In the genomic region with DNA sequence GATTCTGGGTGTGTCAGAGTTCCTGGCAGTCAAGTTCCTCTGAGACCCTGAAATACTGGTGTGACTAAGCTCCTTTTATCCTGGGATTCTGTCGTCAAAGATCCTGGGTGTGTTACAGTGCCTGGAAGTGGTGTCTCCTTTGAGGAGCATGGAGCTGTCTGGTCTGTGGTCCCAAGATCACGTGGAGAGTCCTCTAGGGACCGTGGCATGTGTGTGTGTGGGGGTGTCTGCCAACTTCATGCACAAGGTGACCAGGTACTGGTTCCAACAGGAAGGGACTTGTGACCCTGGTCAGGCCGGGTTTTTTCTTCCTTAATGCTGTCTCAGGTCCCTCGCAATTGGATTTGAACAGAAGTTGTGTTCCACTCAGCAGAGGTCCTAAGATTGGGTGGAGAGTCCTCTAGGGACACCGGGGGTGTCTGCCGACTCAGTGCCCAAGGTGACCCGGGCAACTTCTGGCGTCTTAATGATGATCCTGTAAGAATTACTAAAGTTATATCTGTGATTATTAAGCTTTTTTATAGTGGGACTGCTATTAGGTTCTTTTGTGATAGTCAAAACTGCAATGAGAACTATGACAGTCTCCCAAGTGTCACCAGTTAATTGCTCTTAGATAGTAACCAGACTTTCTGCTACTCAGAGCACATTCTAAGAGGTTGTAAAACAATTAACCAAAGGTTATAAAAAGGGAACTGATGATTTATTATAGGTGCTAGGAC, we compare ENCODE assay signal across 24 mouse cellular contexts.
DNase-seq lines count a peak whose midpoint lies in the region; ATAC-seq lines count a peak whose summit lies in the region.
"Had no signal": no experiment of that assay in that cellular context is flagged by ENCODE, and none has a peak within 500 bp of the region (broad histone marks: within the 10 kb centered on the region; RNA-seq: fewer than 3 reads in every experiment).

No protein-coding gene starts in this region.

- no peak overlapping the region for H3K27ac ChIP-seq in intestine, embryonic 14.5 days (ENCODE audit: low read depth)
- no peak overlapping the region for H3K27ac ChIP-seq in intestine, embryonic 16.5 days (ENCODE audit: low read length)
- no peak overlapping the region for H3K27ac ChIP-seq in hindbrain, embryonic 10.5 days
- H3K27ac ChIP-seq in limb, embryonic 10.5 days = no peak overlapping the region
- H3K27ac ChIP-seq: embryonic facial prominence, embryonic 10.5 days; embryonic facial prominence, embryonic 12.5 days; forebrain, embryonic 13.5 days; forebrain, embryonic 15.5 days had no signal

- WGBS in intestine, embryonic 14.5 days = 62% methylated on average over 9 of the region's 9 CpGs
- 48% methylated on average over 9 of the region's 9 CpGs for WGBS in intestine, embryonic 16.5 days
- WGBS in hindbrain, embryonic 10.5 days = 88% methylated on average over 9 of the region's 9 CpGs
- 72% methylated on average over 9 of the region's 9 CpGs for WGBS in limb, embryonic 10.5 days

- ATAC-seq in intestine, embryonic 14.5 days (replicated peaks; ENCODE audit: low FRiP score, low TSS enrichment, low read depth) = 0 out of 2 replicates have a peak, but pooled peaks have one; percentile 36
- ATAC-seq in intestine, embryonic 16.5 days = peak; percentile 92
- ATAC-seq: activated CD4-positive, CD25-positive, alpha-beta regulatory T cell, adult 4 months; CD4-positive, CD25-positive, alpha-beta regulatory T cell, adult 4 months; forebrain, embryonic 13.5 days; forebrain, embryonic 15.5 days; Patski had no signal

- H3K4me1 ChIP-seq in intestine, embryonic 14.5 days (replicated peaks; ENCODE audit: control insufficient read depth, insufficient read depth, low read length) = no peaks in the 10 kb centered on the region
- H3K4me1 ChIP-seq in intestine, embryonic 16.5 days (ENCODE audit: control insufficient read depth, insufficient read depth, low read length) = no peaks in the 10 kb centered on the region
- no peaks in the 10 kb centered on the region for H3K4me1 ChIP-seq in hindbrain, embryonic 10.5 days (replicated peaks)
- no peaks in the 10 kb centered on the region for H3K4me1 ChIP-seq in limb, embryonic 10.5 days
- H3K4me1 ChIP-seq: embryonic facial prominence, embryonic 10.5 days; embryonic facial prominence, embryonic 12.5 days; forebrain, embryonic 13.5 days; forebrain, embryonic 15.5 days had no signal

- H3K36me3 ChIP-seq in intestine, embryonic 14.5 days (ENCODE audit: control insufficient read depth, insufficient read depth, low read length) = no peaks in the 10 kb centered on the region
- no peaks in the 10 kb centered on the region for H3K36me3 ChIP-seq in intestine, embryonic 16.5 days (ENCODE audit: control insufficient read depth, insufficient read depth, low read length)
- H3K36me3 ChIP-seq in hindbrain, embryonic 10.5 days = no peaks in the 10 kb centered on the region
- H3K36me3 ChIP-seq in limb, embryonic 10.5 days = no peaks in the 10 kb centered on the region
- H3K36me3 ChIP-seq: embryonic facial prominence, embryonic 10.5 days; embryonic facial prominence, embryonic 12.5 days; forebrain, embryonic 15.5 days; G1E had no signal

- peak; percentile 1 for DNase-seq in 3134 (ENCODE audit: extremely low read depth, insufficient read length, low spot score)
- DNase-seq in intestine, embryonic 14.5 days (ENCODE audit: low spot score) = no peak
- DNase-seq in hindbrain, embryonic 10.5 days (ENCODE audit: low spot score) = no peak
- no peak for DNase-seq in ovary, postnatal 14 days (ENCODE audit: low spot score)
- no peak for DNase-seq in limb, embryonic 10.5 days (ENCODE audit: low spot score)
- DNase-seq: adrenal gland, adult 8-10 months; adrenal gland, postnatal 14 days; adrenal gland, postnatal 36 days; B cell, adult 2 months; cerebellum, adult 11-12 months; cerebellum, adult 2 months; cerebellum, adult 9-10 months; cerebellum, postnatal 10 days; cerebellum, postnatal 25 days had no signal

- H3K4me2 ChIP-seq in intestine, embryonic 14.5 days (ENCODE audit: low read length) = no peak overlapping the region
- H3K4me2 ChIP-seq in intestine, embryonic 16.5 days (ENCODE audit: low read depth, low read length) = 0 out of 2 replicates have a peak overlapping the region, but pooled peaks have one; percentile 5
- H3K4me2 ChIP-seq: embryonic facial prominence, embryonic 12.5 days; forebrain, embryonic 13.5 days; forebrain, embryonic 15.5 days had no signal

- H3K9ac ChIP-seq in intestine, embryonic 14.5 days (ENCODE audit: low read length) = no peak overlapping the region
- H3K9ac ChIP-seq in intestine, embryonic 16.5 days (ENCODE audit: low read depth, low read length) = no peak overlapping the region
- H3K9ac ChIP-seq: embryonic facial prominence, embryonic 12.5 days; forebrain, embryonic 13.5 days; forebrain, embryonic 15.5 days had no signal

- H3K9me3 ChIP-seq in intestine, embryonic 14.5 days (ENCODE audit: control insufficient read depth, low read length) = no peaks in the 10 kb centered on the region
- no peaks in the 10 kb centered on the region for H3K9me3 ChIP-seq in intestine, embryonic 16.5 days (ENCODE audit: control insufficient read depth, low read length)
- no peaks in the 10 kb centered on the region for H3K9me3 ChIP-seq in hindbrain, embryonic 10.5 days
- H3K9me3 ChIP-seq in limb, embryonic 10.5 days (replicated peaks) = no peaks in the 10 kb centered on the region
- H3K9me3 ChIP-seq: embryonic facial prominence, embryonic 10.5 days; embryonic facial prominence, embryonic 12.5 days; forebrain, embryonic 13.5 days; forebrain, embryonic 15.5 days; G1E had no signal

- H3K4me3 ChIP-seq in intestine, embryonic 14.5 days (ENCODE audit: low read depth, low read length) = no peak overlapping the region
- H3K4me3 ChIP-seq in intestine, embryonic 16.5 days (ENCODE audit: low read length) = no peak overlapping the region
- H3K4me3 ChIP-seq in hindbrain, embryonic 10.5 days = no peak overlapping the region
- H3K4me3 ChIP-seq in limb, embryonic 10.5 days = no peak overlapping the region
- H3K4me3 ChIP-seq: embryonic facial prominence, embryonic 10.5 days; embryonic facial prominence, embryonic 12.5 days; forebrain, embryonic 13.5 days; forebrain, embryonic 15.5 days had no signal

- no peaks in the 10 kb centered on the region for H3K27me3 ChIP-seq in intestine, embryonic 14.5 days (replicated peaks; ENCODE audit: control insufficient read depth, insufficient read depth, low read length)
- H3K27me3 ChIP-seq in intestine, embryonic 16.5 days (replicated peaks; ENCODE audit: control insufficient read depth, insufficient read depth, low read length) = no peaks in the 10 kb centered on the region
- H3K27me3 ChIP-seq in hindbrain, embryonic 10.5 days (ENCODE audit: insufficient read depth, poor library complexity, severe bottlenecking) = no peaks in the 10 kb centered on the region
- no peaks in the 10 kb centered on the region for H3K27me3 ChIP-seq in limb, embryonic 10.5 days (ENCODE audit: low read depth, poor library complexity, severe bottlenecking)
- H3K27me3 ChIP-seq: CH12.LX; embryonic facial prominence, embryonic 12.5 days; forebrain, embryonic 13.5 days; forebrain, embryonic 15.5 days; Patski had no signal
